In genomic region chr1:93238201-93238600, GRCm38 (mm10) we compare ENCODE assay signal across 10 mouse cellular contexts. TPM values are rescaled to one million over a fixed set of nuclear protein-coding genes. Genes with fewer than 3 reads are reported as not detected.
A peak's percentile ranks its signal among the peaks of the same experiment; 100 is the strongest.
DNase-seq lines count a peak whose midpoint lies in the region; ATAC-seq and TF ChIP-seq lines count a peak whose summit lies in the region.
"Had no signal": no experiment of that assay in that cellular context is flagged by ENCODE, and none has a peak within 500 bp of the region (broad histone marks: within the 10 kb centered on the region; RNA-seq: fewer than 3 reads in every experiment).

No protein-coding gene starts in this region.

- no peak for TF ChIP-seq POLR2A in liver, adult 2 months (IDR thresholded peaks at IDR 0.05; ENCODE audit: extremely low read depth, insufficient read depth, low read length)

- peaks cover 6% of the 10 kb centered on the region for H3K4me1 ChIP-seq in liver, adult 2 months (ENCODE audit: control insufficient read depth, insufficient read depth, low read length)
- H3K4me1 ChIP-seq in liver, embryonic 11.5 days (replicated peaks; ENCODE audit: control insufficient read depth, insufficient read depth, low read length): 0 out of 2 replicates have a peak, but pooled peaks cover 3% of the 10 kb centered on the region
- H3K4me1 ChIP-seq in embryonic facial prominence, embryonic 12.5 days: peaks cover 37% of the 10 kb centered on the region
- H3K4me1 ChIP-seq in limb, embryonic 15.5 days: peaks cover 50% of the 10 kb centered on the region
- peaks cover 15% of the 10 kb centered on the region for H3K4me1 ChIP-seq in forebrain, embryonic 16.5 days (replicated peaks; ENCODE audit: control insufficient read depth, insufficient read depth, low read length)

- H3K27ac ChIP-seq in liver, adult 2 months (replicated peaks; ENCODE audit: insufficient read depth, low read depth, low read length): no peak overlapping the region
- no peak overlapping the region for H3K27ac ChIP-seq in liver, embryonic 11.5 days (ENCODE audit: low read depth, low read length)
- H3K27ac ChIP-seq in embryonic facial prominence, embryonic 12.5 days: no peak overlapping the region
- no peak overlapping the region for H3K27ac ChIP-seq in limb, embryonic 15.5 days
- no peak overlapping the region for H3K27ac ChIP-seq in forebrain, embryonic 16.5 days (ENCODE audit: low read length)

- H3K79me2 ChIP-seq in liver, adult 2 months (ENCODE audit: control insufficient read depth, insufficient read depth, low read length): peaks cover 11% of the 10 kb centered on the region; the same call in 1 of the 2 replicates

- H3K4me3 ChIP-seq in liver, adult 2 months (ENCODE audit: insufficient read depth, low read depth, low read length): no peak overlapping the region
- no peak overlapping the region for H3K4me3 ChIP-seq in liver, embryonic 11.5 days (ENCODE audit: low read depth, low read length)
- 0 out of 2 replicates have a peak overlapping the region, but pooled peaks have one; percentile 4 for H3K4me3 ChIP-seq in embryonic facial prominence, embryonic 12.5 days
- H3K4me3 ChIP-seq in limb, embryonic 15.5 days: peak overlapping the region; percentile 67; the same call in 1 of the 2 replicates
- no peak overlapping the region for H3K4me3 ChIP-seq in forebrain, embryonic 16.5 days (replicated peaks; ENCODE audit: low read length)

- DNase-seq in adrenal gland, postnatal 10 days: peak; percentile 37
- DNase-seq in adrenal gland, postnatal 36 days: no peak
- DNase-seq in liver, adult 2 months (ENCODE audit: extremely low read depth, low read depth, low spot score): no peak
- DNase-seq in liver, embryonic 11.5 days (ENCODE audit: low spot score): no peak
- no peak for DNase-seq in embryo, embryonic 9.5 days (ENCODE audit: extremely low spot score)
- DNase-seq: spleen, adult 18-20 months had no signal

- no peaks in the 10 kb centered on the region for H3K27me3 ChIP-seq in liver, adult 2 months (ENCODE audit: control insufficient read depth, insufficient read depth, low read length)
- peaks cover 38% of the 10 kb centered on the region for H3K27me3 ChIP-seq in liver, embryonic 11.5 days (replicated peaks; ENCODE audit: control insufficient read depth, insufficient read depth, low read length)
- peaks cover 7% of the 10 kb centered on the region for H3K27me3 ChIP-seq in embryonic facial prominence, embryonic 12.5 days
- 0 out of 2 replicates have a peak, but pooled peaks cover 4% of the 10 kb centered on the region for H3K27me3 ChIP-seq in limb, embryonic 15.5 days
- H3K27me3 ChIP-seq in forebrain, embryonic 16.5 days (replicated peaks; ENCODE audit: control insufficient read depth, insufficient read depth, low read length): peaks cover 16% of the 10 kb centered on the region; the same call in 1 of the 2 replicates

- 0 out of 2 replicates have a peak, but pooled peaks have one; percentile 13 for TF ChIP-seq CTCF in liver, adult 2 months (IDR thresholded peaks at IDR 0.05; ENCODE audit: low read depth, low read length)

- 79% methylated on average over 4 of the region's 4 CpGs for WGBS in liver, adult 2 months
- 49% methylated on average over 4 of the region's 4 CpGs for WGBS in liver, embryonic 11.5 days
- WGBS in embryonic facial prominence, embryonic 12.5 days: 53% methylated on average over 4 of the region's 4 CpGs
- WGBS in limb, embryonic 15.5 days: 41% methylated on average over 4 of the region's 4 CpGs
- 54% methylated on average over 4 of the region's 4 CpGs for WGBS in forebrain, embryonic 16.5 days

- no peak overlapping the region for H3K9ac ChIP-seq in liver, adult 2 months (ENCODE audit: low read depth, low read length)
- H3K9ac ChIP-seq in liver, embryonic 11.5 days (ENCODE audit: low read depth, low read length): no peak overlapping the region
- H3K9ac ChIP-seq in embryonic facial prominence, embryonic 12.5 days: no peak overlapping the region
- no peak overlapping the region for H3K9ac ChIP-seq in limb, embryonic 15.5 days
- H3K9ac ChIP-seq in forebrain, embryonic 16.5 days (replicated peaks; ENCODE audit: low read depth, low read length): no peak overlapping the region

- no peaks in the 10 kb centered on the region for H3K9me3 ChIP-seq in liver, embryonic 11.5 days (ENCODE audit: control insufficient read depth, low read length)
- H3K9me3 ChIP-seq in embryonic facial prominence, embryonic 12.5 days: no peaks in the 10 kb centered on the region
- no peaks in the 10 kb centered on the region for H3K9me3 ChIP-seq in limb, embryonic 15.5 days
- no peaks in the 10 kb centered on the region for H3K9me3 ChIP-seq in forebrain, embryonic 16.5 days (ENCODE audit: control insufficient read depth, low read length)

- H3K36me3 ChIP-seq in liver, adult 2 months (ENCODE audit: control insufficient read depth, insufficient read depth, low read length): no peaks in the 10 kb centered on the region
- no peaks in the 10 kb centered on the region for H3K36me3 ChIP-seq in liver, embryonic 11.5 days (ENCODE audit: control insufficient read depth, insufficient read depth, low read length)
- H3K36me3 ChIP-seq in embryonic facial prominence, embryonic 12.5 days: no peaks in the 10 kb centered on the region
- no peaks in the 10 kb centered on the region for H3K36me3 ChIP-seq in limb, embryonic 15.5 days
- no peaks in the 10 kb centered on the region for H3K36me3 ChIP-seq in forebrain, embryonic 16.5 days (ENCODE audit: control insufficient read depth, insufficient read depth)

- H3K4me2 ChIP-seq in liver, embryonic 11.5 days: no peak overlapping the region
- H3K4me2 ChIP-seq in embryonic facial prominence, embryonic 12.5 days (replicated peaks): peak overlapping the region; percentile 94; the same call in 1 of the 2 replicates
- peak overlapping the region; percentile 98 for H3K4me2 ChIP-seq in limb, embryonic 15.5 days
- no peak overlapping the region for H3K4me2 ChIP-seq in forebrain, embryonic 16.5 days (ENCODE audit: low read length)

- no peak for ATAC-seq in liver, embryonic 11.5 days (replicated peaks; ENCODE audit: low FRiP score)
- ATAC-seq in embryonic facial prominence, embryonic 12.5 days (ENCODE audit: insufficient number of reproducible peaks, insufficient read depth, low FRiP score, low TSS enrichment): no peak
- ATAC-seq in limb, embryonic 15.5 days (ENCODE audit: insufficient number of reproducible peaks, low FRiP score, low TSS enrichment, low read depth): no peak
- ATAC-seq in forebrain, embryonic 16.5 days: no peak
- ATAC-seq: activated CD4-positive, CD25-positive, alpha-beta regulatory T cell, adult 4 months had no signal

RNA-seq across cellular contexts. Expression of gene Sned1, which starts 2.6 kb away (rescaled TPM):
- 10 to 100 TPM; 17.3 to 22.5 TPM for total RNA-seq in adrenal gland, postnatal 10 days (2021)
- 10 to 100 TPM; 15.5 to 18.3 TPM for total RNA-seq in adrenal gland, postnatal 36 days (2021)
- total RNA-seq in liver, adult 2 months (2014; rRNA removed): 5.2 and 5.3 TPM in 2 replicates
- polyA plus RNA-seq in liver, adult 2 months (2012; rRNA removed): 6.4 and 8.4 TPM in 2 replicates
- 0.61 and 2.3 TPM in 2 replicates for polyA plus RNA-seq in liver, embryonic 11.5 days (2014; fragmentation: Nextera tagmentation; extraction: Ambion mirVana)
- polyA plus RNA-seq in embryonic facial prominence, embryonic 12.5 days (2016; fragmentation: Nextera tagmentation; extraction: Ambion mirVana): 24.6 and 30.6 TPM in 2 replicates
- polyA plus RNA-seq in limb, embryonic 15.5 days (2015; fragmentation: Nextera tagmentation; extraction: Ambion mirVana): 15.2 and 16.0 TPM in 2 replicates
- 4.2 and 5.5 TPM in 2 replicates for polyA plus RNA-seq in forebrain, embryonic 16.5 days (2015; fragmentation: Nextera tagmentation; extraction: Ambion mirVana)

Comparison
In these comparisons a context has a peak if more than half of its experiments do, and no peak if none do; other contexts are left out.
1. H3K4me3 ChIP-seq: peak in embryonic facial prominence, embryonic 12.5 days (single experiment) and limb, embryonic 15.5 days (single experiment); none in liver, adult 2 months (single experiment), liver, embryonic 11.5 days (single experiment) and forebrain, embryonic 16.5 days (single experiment).
2. H3K4me2 ChIP-seq: peak in embryonic facial prominence, embryonic 12.5 days (single experiment) and limb, embryonic 15.5 days (single experiment); none in liver, embryonic 11.5 days (single experiment) and forebrain, embryonic 16.5 days (single experiment).